Comparison of ENCODE assay signal across 8 mouse cellular contexts in the genomic region with DNA sequence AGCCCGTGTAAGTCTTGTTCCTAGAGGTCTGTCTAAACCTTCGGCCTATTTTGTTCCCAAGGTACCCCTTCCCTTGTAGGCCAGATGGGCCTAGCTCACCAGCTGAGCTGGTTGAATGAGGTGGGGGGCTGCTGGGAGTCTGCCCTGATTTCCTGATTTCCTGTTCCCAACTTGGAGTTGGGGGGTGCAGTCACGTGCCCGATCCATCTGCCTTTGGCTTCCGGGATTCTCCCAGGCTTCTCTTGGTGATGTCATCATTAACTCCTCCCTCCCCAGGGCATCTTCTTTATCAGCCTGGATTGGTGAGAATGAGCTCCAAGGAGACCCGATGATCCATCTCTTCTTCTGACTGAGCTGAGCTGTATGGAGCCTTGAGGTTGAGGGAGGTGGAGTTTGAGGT. TPM values are rescaled to one million over a fixed set of nuclear protein-coding genes. Genes with fewer than 3 reads are reported as not detected.
A peak's percentile ranks its signal among the peaks of the same experiment; 100 is the strongest.
DNase-seq lines count a peak whose midpoint lies in the region; ATAC-seq and TF ChIP-seq lines count a peak whose summit lies in the region.

No protein-coding gene starts in this region.

- no peaks in the 10 kb centered on the region for H3K9me3 ChIP-seq in midbrain, postnatal 0 days (ENCODE audit: low read length)

- peak; percentile 68 to 84 for DNase-seq in adrenal gland, adult (ENCODE audit: inconsistent age in 2 of 2, low spot score in 1 of 2)
- DNase-seq in adrenal gland, adult 8-10 months = no peak
- DNase-seq in cerebellum, postnatal 14 days = peak; percentile 85 to 91
- DNase-seq in gastrocnemius, postnatal 25 days = peak; percentile 59
- peak; percentile 56 for DNase-seq in kidney, adult 18-20 months
- peak; percentile 71 to 79 for DNase-seq in left cerebral cortex, postnatal 36 days (ENCODE audit: low spot score in 2 of 2)
- peak; percentile 82 for DNase-seq in midbrain, postnatal 0 days (ENCODE audit: low spot score)
- peak; percentile 62 for DNase-seq in urinary bladder, postnatal 14 days (ENCODE audit: low spot score)

- H3K4me3 ChIP-seq in midbrain, postnatal 0 days (ENCODE audit: low read depth, low read length) = peak overlapping the region; percentile 94; the same call in 1 of the 2 replicates

- H3K36me3 ChIP-seq in midbrain, postnatal 0 days (ENCODE audit: insufficient read depth, low read length) = peaks cover 29% of the 10 kb centered on the region

- TF ChIP-seq CTCF in midbrain, postnatal 0 days (IDR thresholded peaks at IDR 0.05) = no peak

- peaks cover 28% of the 10 kb centered on the region for H3K4me1 ChIP-seq in midbrain, postnatal 0 days (ENCODE audit: insufficient read depth, low read length)

- H3K27me3 ChIP-seq in midbrain, postnatal 0 days (ENCODE audit: insufficient read depth, low read length) = no peaks in the 10 kb centered on the region

- intact Hi-C loops in left cerebral cortex, postnatal 36 days (cut with DNase I) = no loop called here

- peak overlapping the region; percentile 93 for H3K4me2 ChIP-seq in midbrain, postnatal 0 days (ENCODE audit: low read depth, low read length, poor library complexity, severe bottlenecking)

- H3K9ac ChIP-seq in midbrain, postnatal 0 days (replicated peaks; ENCODE audit: low read length, poor library complexity, severe bottlenecking) = peak overlapping the region; percentile 50; the same call in 1 of the 2 replicates

- H3K27ac ChIP-seq in midbrain, postnatal 0 days (ENCODE audit: low read depth, low read length) = peak overlapping the region; percentile 72

- 28% methylated on average over 6 of the region's 6 CpGs for WGBS in midbrain, postnatal 0 days

- ATAC-seq in midbrain, postnatal 0 days (ENCODE audit: low FRiP score) = no peak

RNA-seq across cellular contexts. Expression of a gene that starts 3.6 kb away (rescaled TPM):
- total RNA-seq in adrenal gland, adult 8-10 months (2022) = 10 to 100 TPM; 18.2 to 49.2 (median 30.9) TPM
- 10 to 100 TPM in 1 of 2 experiments, 1 to 10 TPM in 1; 7.2 to 10.4 TPM for total RNA-seq in gastrocnemius, postnatal 25 days (2021)
- 100 to 1,000 TPM; 137 to 150 TPM for total RNA-seq in left cerebral cortex, postnatal 36 days (2021)
- 82.6 and 99.3 TPM in 2 replicates for total RNA-seq in midbrain, postnatal 0 days (2014; rRNA removed)
- polyA plus RNA-seq in midbrain, postnatal 0 days (2015; fragmentation: Nextera tagmentation; extraction: Ambion mirVana) = 63.3 and 64.5 TPM in 2 replicates

RNA-seq across cellular contexts. Expression of a gene that starts 3.6 kb away (rescaled TPM):
- 10 to 100 TPM; 23.2 to 51.5 (median 41.4) TPM for total RNA-seq in adrenal gland, adult 8-10 months (2022)
- total RNA-seq in gastrocnemius, postnatal 25 days (2021) = 10 to 100 TPM; 10.2 to 11.2 TPM
- 10 to 100 TPM; 56.3 to 67.4 TPM for total RNA-seq in left cerebral cortex, postnatal 36 days (2021)
- total RNA-seq in midbrain, postnatal 0 days (2014; rRNA removed) = 71.9 and 95.9 TPM in 2 replicates
- 54.3 and 54.5 TPM in 2 replicates for polyA plus RNA-seq in midbrain, postnatal 0 days (2015; fragmentation: Nextera tagmentation; extraction: Ambion mirVana)

RNA-seq across cellular contexts. Expression of a gene that starts 25.9 kb away (rescaled TPM):
- 10 to 100 TPM; 32.3 to 34.6 (median 33.3) TPM for total RNA-seq in adrenal gland, adult 8-10 months (2022)
- total RNA-seq in gastrocnemius, postnatal 25 days (2021) = 10 to 100 TPM; 14.1 to 17.9 TPM
- 10 to 100 TPM; 33.2 to 34.0 TPM for total RNA-seq in left cerebral cortex, postnatal 36 days (2021)
- total RNA-seq in midbrain, postnatal 0 days (2014; rRNA removed) = 45.0 and 56.0 TPM in 2 replicates
- polyA plus RNA-seq in midbrain, postnatal 0 days (2015; fragmentation: Nextera tagmentation; extraction: Ambion mirVana) = 53.6 and 56.0 TPM in 2 replicates

RNA-seq across cellular contexts. Expression of a gene that starts 26.0 kb away (rescaled TPM):
- total RNA-seq in adrenal gland, adult 8-10 months (2022) = 10 to 100 TPM; 16.4 to 29.0 (median 17.9) TPM
- 10 to 100 TPM; 15.6 to 16.6 TPM for total RNA-seq in gastrocnemius, postnatal 25 days (2021)
- total RNA-seq in left cerebral cortex, postnatal 36 days (2021) = 10 to 100 TPM; 31.2 to 35.2 TPM
- total RNA-seq in midbrain, postnatal 0 days (2014; rRNA removed) = 35.3 and 43.7 TPM in 2 replicates
- 27.3 and 32.1 TPM in 2 replicates for polyA plus RNA-seq in midbrain, postnatal 0 days (2015; fragmentation: Nextera tagmentation; extraction: Ambion mirVana)

RNA-seq across cellular contexts. Expression of a gene that starts 32.1 kb away (rescaled TPM):
- total RNA-seq in adrenal gland, adult 8-10 months (2022) = 1 to 10 TPM in 1 of 4 experiments, under 1 TPM in 3; 0.46 to 1.2 (median 0.62) TPM
- under 1 TPM in 1 of 2 experiments, not detected in 1; 0.11 TPM for total RNA-seq in gastrocnemius, postnatal 25 days (2021)
- under 1 TPM; 0.11 to 0.15 TPM for total RNA-seq in left cerebral cortex, postnatal 36 days (2021)
- 0.38 and 1.2 TPM in 2 replicates for total RNA-seq in midbrain, postnatal 0 days (2014; rRNA removed)
- 0.12 and 0.22 TPM in 2 replicates for polyA plus RNA-seq in midbrain, postnatal 0 days (2015; fragmentation: Nextera tagmentation; extraction: Ambion mirVana)
